ENCODE assay signal across 13 mouse cellular contexts in the genomic region with DNA sequence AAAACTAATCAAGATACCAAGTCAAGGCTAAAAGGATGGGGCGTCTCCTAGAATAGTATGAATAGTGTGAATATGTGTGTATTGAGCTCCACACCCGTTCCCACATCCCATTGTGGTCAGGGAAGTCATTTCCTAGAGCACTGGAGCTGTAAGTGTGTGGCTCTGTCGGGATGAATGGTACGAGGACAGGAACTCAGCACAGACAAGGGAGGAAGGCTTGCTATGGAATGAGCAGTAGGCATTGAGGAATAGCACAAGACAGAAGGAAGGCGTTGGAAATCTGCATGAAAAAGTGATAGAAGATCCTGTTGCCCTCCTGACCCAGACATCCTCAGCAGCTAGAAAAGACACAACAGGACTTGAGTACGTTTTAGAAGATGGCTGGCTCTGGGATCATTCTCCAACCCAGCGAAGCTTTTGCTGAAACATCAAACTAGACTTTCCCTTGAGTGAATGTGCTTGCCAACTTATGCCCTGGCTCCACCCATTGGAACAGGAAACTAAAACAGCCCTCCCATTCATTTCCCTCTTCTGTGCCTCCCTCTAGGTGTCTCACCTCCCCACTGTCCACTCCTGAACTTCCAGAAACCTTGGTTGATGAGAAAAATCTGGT. TPM values are rescaled to one million over a fixed set of nuclear protein-coding genes. Genes with fewer than 3 reads are reported as not detected.
DNase-seq lines count a peak whose midpoint lies in the region; ATAC-seq and TF ChIP-seq lines count a peak whose summit lies in the region.
"Had no signal": no experiment of that assay in that cellular context is flagged by ENCODE, and none has a peak within 500 bp of the region (broad histone marks: within the 10 kb centered on the region; RNA-seq: fewer than 3 reads in every experiment).

No protein-coding gene starts in this region.

- peak overlapping the region; percentile 3 for H3K27ac ChIP-seq in heart, adult 2 months
- H3K27ac ChIP-seq in liver, embryonic 13.5 days: peak overlapping the region; percentile 96
- H3K27ac ChIP-seq in liver, embryonic 11.5 days (ENCODE audit: low read depth, low read length): no peak overlapping the region
- peak overlapping the region; percentile 5; the same call in 1 of the 2 replicates for H3K27ac ChIP-seq in MEL (ENCODE audit: control insufficient read depth, low read depth, low read length)
- H3K27ac ChIP-seq in liver, postnatal 0 days (ENCODE audit: low read depth): peak overlapping the region; percentile 98
- H3K27ac ChIP-seq: hindbrain, embryonic 10.5 days had no signal

- no peak overlapping the region for H3K9ac ChIP-seq in heart, adult 2 months (ENCODE audit: low read depth, low read length)
- no peak overlapping the region for H3K9ac ChIP-seq in liver, embryonic 13.5 days
- no peak overlapping the region for H3K9ac ChIP-seq in liver, embryonic 11.5 days (ENCODE audit: low read depth, low read length)
- H3K9ac ChIP-seq in MEL (ENCODE audit: control insufficient read depth, low read depth, low read length, poor library complexity, severe bottlenecking): no peak overlapping the region
- no peak overlapping the region for H3K9ac ChIP-seq in liver, postnatal 0 days (replicated peaks)
- H3K9ac ChIP-seq: heart, embryonic 12.5 days had no signal

- no peak for TF ChIP-seq EP300 in heart, adult 2 months (IDR thresholded peaks at IDR 0.05; ENCODE audit: insufficient read depth, low read depth, low read length)
- no peak for TF ChIP-seq EP300 in MEL (IDR thresholded peaks at IDR 0.05; ENCODE audit: low read depth in 1 of 2, low read length in 2 of 2)
- TF ChIP-seq EP300 in liver, postnatal 0 days (IDR thresholded peaks at IDR 0.05; ENCODE audit: low read depth): no peak

- no peak for TF ChIP-seq RAD21 in MEL (IDR thresholded peaks at IDR 0.05; ENCODE audit: low read depth, low read length)

- DNase-seq in heart, adult 2 months: peak; percentile 21 to 27
- DNase-seq in heart, adult 8-10 months (ENCODE audit: low spot score): no peak
- no peak for DNase-seq in liver, embryonic 13.5 days
- DNase-seq in liver, embryonic 11.5 days (ENCODE audit: low spot score): no peak
- DNase-seq in MEL (ENCODE audit: low read depth, low spot score): peak; percentile 49
- DNase-seq in liver, postnatal 0 days: no peak
- DNase-seq in urinary bladder, adult 2 months (ENCODE audit: low spot score): no peak
- DNase-seq: adrenal gland, adult 8-10 months; retina, postnatal 1 day had no signal

- peaks cover 5% of the 10 kb centered on the region for H3K4me1 ChIP-seq in heart, adult 2 months (ENCODE audit: control insufficient read depth, insufficient read depth, low read length)
- peaks cover 63% of the 10 kb centered on the region for H3K4me1 ChIP-seq in liver, embryonic 13.5 days (replicated peaks)
- H3K4me1 ChIP-seq in liver, embryonic 11.5 days (replicated peaks; ENCODE audit: control insufficient read depth, insufficient read depth, low read length): peaks cover 24% of the 10 kb centered on the region
- H3K4me1 ChIP-seq in MEL (ENCODE audit: control insufficient read depth in 1 of 2, insufficient read depth in 2 of 2, low read length in 2 of 2): peaks cover 0 to 29% of the 10 kb centered on the region in 2 experiments; a peak in 3 of 4 replicates
- peaks cover 44% of the 10 kb centered on the region for H3K4me1 ChIP-seq in liver, postnatal 0 days (ENCODE audit: insufficient read depth)

- no peaks in the 10 kb centered on the region for H3K79me2 ChIP-seq in heart, adult 2 months (replicated peaks; ENCODE audit: control insufficient read depth, insufficient read depth, low read length)
- peaks cover 12% of the 10 kb centered on the region for H3K79me2 ChIP-seq in MEL (ENCODE audit: control insufficient read depth, insufficient read depth, low read length, poor library complexity)

- WGBS in heart, adult 2 months: 54% methylated on average over 7 of the region's 7 CpGs
- 48% methylated on average over 7 of the region's 7 CpGs for WGBS in liver, embryonic 13.5 days (ENCODE audit: insufficient replicate concordance)
- WGBS in liver, embryonic 11.5 days: 68% methylated on average over 7 of the region's 7 CpGs
- WGBS in liver, postnatal 0 days (ENCODE audit: insufficient replicate concordance): 52% methylated on average over 7 of the region's 7 CpGs

- no peak overlapping the region for H3K4me3 ChIP-seq in heart, adult 2 months
- no peak overlapping the region for H3K4me3 ChIP-seq in liver, embryonic 13.5 days (replicated peaks)
- no peak overlapping the region for H3K4me3 ChIP-seq in liver, embryonic 11.5 days (ENCODE audit: low read depth, low read length)
- no peak overlapping the region for H3K4me3 ChIP-seq in MEL (ENCODE audit: control insufficient read depth in 1 of 2, insufficient read depth in 1 of 2, low read depth in 2 of 2, low read length in 2 of 2)
- H3K4me3 ChIP-seq in liver, postnatal 0 days (ENCODE audit: low read depth, low read length): no peak overlapping the region
- H3K4me3 ChIP-seq: heart, embryonic 12.5 days; hindbrain, embryonic 10.5 days had no signal

- no peaks in the 10 kb centered on the region for H3K9me3 ChIP-seq in liver, embryonic 13.5 days (replicated peaks)
- no peaks in the 10 kb centered on the region for H3K9me3 ChIP-seq in liver, embryonic 11.5 days (ENCODE audit: control insufficient read depth, low read length)
- H3K9me3 ChIP-seq in MEL (replicated peaks; ENCODE audit: insufficient read depth, low read length): no peaks in the 10 kb centered on the region
- no peaks in the 10 kb centered on the region for H3K9me3 ChIP-seq in liver, postnatal 0 days (ENCODE audit: low read length)
- H3K9me3 ChIP-seq: heart, embryonic 12.5 days; hindbrain, embryonic 10.5 days had no signal

- TF ChIP-seq CTCF in heart, adult 2 months (IDR thresholded peaks at IDR 0.05): no peak
- TF ChIP-seq CTCF in MEL (IDR thresholded peaks at IDR 0.05 in 2 of 3, conservative IDR thresholded peaks at IDR 0.05 in 1 of 3; ENCODE audit: control insufficient read depth in 1 of 3, insufficient read depth in 1 of 3, low read depth in 2 of 3, low read length in 3 of 3, poor library complexity in 1 of 3, severe bottlenecking in 1 of 3): no peak
- TF ChIP-seq CTCF in liver, postnatal 0 days (IDR thresholded peaks at IDR 0.05; ENCODE audit: low read depth): 0 out of 2 replicates have a peak, but pooled peaks have one; percentile 12

- 0 out of 2 replicates have a peak overlapping the region, but pooled peaks have one; percentile 100 for H3K4me2 ChIP-seq in liver, embryonic 13.5 days
- H3K4me2 ChIP-seq in liver, embryonic 11.5 days: no peak overlapping the region
- H3K4me2 ChIP-seq in liver, postnatal 0 days (ENCODE audit: low read depth, low read length): peak overlapping the region; percentile 89
- H3K4me2 ChIP-seq: heart, embryonic 12.5 days had no signal

- no peak for TF ChIP-seq POLR2A in heart, adult 2 months (IDR thresholded peaks at IDR 0.05; ENCODE audit: insufficient read depth, low read depth, low read length)
- TF ChIP-seq POLR2A in MEL (IDR thresholded peaks at IDR 0.05; ENCODE audit: control insufficient read depth in 1 of 2, insufficient read depth in 1 of 2, low read depth in 1 of 2, low read length in 2 of 2, poor library complexity in 1 of 2): no peak; a peak in 1 of 4 replicates

- intact Hi-C loops in heart, adult 2 months (cut with DNase I): loop anchor here (2.0 kb wide), 1 partner anchor 17 kb away; no protein-coding TSS in a partner anchor

- H3K36me3 ChIP-seq in heart, adult 2 months (ENCODE audit: control insufficient read depth, insufficient read depth, low read length): no peaks in the 10 kb centered on the region
- H3K36me3 ChIP-seq in liver, embryonic 13.5 days: 0 out of 2 replicates have a peak, but pooled peaks cover 5% of the 10 kb centered on the region
- H3K36me3 ChIP-seq in liver, embryonic 11.5 days (ENCODE audit: control insufficient read depth, insufficient read depth, low read length): no peaks in the 10 kb centered on the region
- peaks cover 0 to 34% of the 10 kb centered on the region in 2 experiments; a peak in 3 of 4 replicates for H3K36me3 ChIP-seq in MEL (ENCODE audit: control insufficient read depth in 1 of 2, insufficient read depth in 2 of 2, low read length in 2 of 2)
- H3K36me3 ChIP-seq in liver, postnatal 0 days (replicated peaks; ENCODE audit: insufficient read depth, low read length): peaks cover 5% of the 10 kb centered on the region; the same call in 1 of the 2 replicates

- no peak for ATAC-seq in liver, embryonic 13.5 days (ENCODE audit: low read depth)
- ATAC-seq in liver, embryonic 11.5 days (replicated peaks; ENCODE audit: low FRiP score): no peak
- ATAC-seq in liver, postnatal 0 days: no peak
- ATAC-seq: forebrain, embryonic 16.5 days; inflammation-experienced regulatory T-cells, adult 6 months had no signal

- H3K27me3 ChIP-seq in heart, adult 2 months (ENCODE audit: control insufficient read depth, insufficient read depth, low read length): no peaks in the 10 kb centered on the region
- no peaks in the 10 kb centered on the region for H3K27me3 ChIP-seq in liver, embryonic 13.5 days
- H3K27me3 ChIP-seq in liver, embryonic 11.5 days (replicated peaks; ENCODE audit: control insufficient read depth, insufficient read depth, low read length): no peaks in the 10 kb centered on the region
- no peaks in the 10 kb centered on the region for H3K27me3 ChIP-seq in MEL (ENCODE audit: control insufficient read depth in 1 of 2, insufficient read depth in 2 of 2, low read length in 2 of 2)
- no peaks in the 10 kb centered on the region for H3K27me3 ChIP-seq in liver, postnatal 0 days (ENCODE audit: insufficient read depth, low read length)
- H3K27me3 ChIP-seq: heart, embryonic 12.5 days had no signal

RNA-seq across cellular contexts. Expression of gene Mnt, which starts 2.8 kb away (rescaled TPM):
- 10 to 100 TPM in 1 of 2 experiments, 1 to 10 TPM in 1; 6.7 to 10.7 TPM for total RNA-seq in heart, adult 2 months (2021)
- 5.4 and 6.9 TPM in 2 replicates for polyA plus RNA-seq in heart, adult 2 months (2012; rRNA removed)
- total RNA-seq in heart, adult 8-10 months (2022): 10 to 100 TPM in 3 of 4 experiments, 1 to 10 TPM in 1; 7.4 to 13.4 (median 10.2) TPM
- polyA plus RNA-seq in liver, embryonic 13.5 days (2015; fragmentation: Nextera tagmentation; extraction: Ambion mirVana): 1.3 and 1.5 TPM in 2 replicates
- polyA plus RNA-seq in liver, embryonic 11.5 days (2014; fragmentation: Nextera tagmentation; extraction: Ambion mirVana): 3.5 and 3.9 TPM in 2 replicates
- total RNA-seq in MEL (2012; rRNA removed): 5.8 and 7.7 TPM in 2 replicates
- 10 to 100 TPM in 1 of 2 experiments, not detected in 1; 37.3 TPM for polyA plus RNA-seq in MEL (2012; ENCODE audit: insufficient read depth in 1 of 2, insufficient read length in 2 of 2, low read depth in 1 of 2, low replicate concordance in 2 of 2, missing spikeins in 1 of 2)
- 1.3 and 1.4 TPM in 2 replicates for polyA plus RNA-seq in liver, postnatal 0 days (2015; fragmentation: Nextera tagmentation; extraction: Ambion mirVana)
- polyA plus RNA-seq in urinary bladder, adult 2 months (2012; rRNA removed): 7.9 and 14.8 TPM in 2 replicates

RNA-seq across cellular contexts. Expression of gene Mettl16, which starts 57.3 kb away (rescaled TPM):
- total RNA-seq in heart, adult 2 months (2021): 10 to 100 TPM; 16.3 to 17.8 TPM
- 2.8 and 4.6 TPM in 2 replicates for polyA plus RNA-seq in heart, adult 2 months (2012; rRNA removed)
- 10 to 100 TPM; 16.2 to 19.9 (median 17.3) TPM for total RNA-seq in heart, adult 8-10 months (2022)
- 34.8 and 40.3 TPM in 2 replicates for polyA plus RNA-seq in liver, embryonic 13.5 days (2015; fragmentation: Nextera tagmentation; extraction: Ambion mirVana)
- polyA plus RNA-seq in liver, embryonic 11.5 days (2014; fragmentation: Nextera tagmentation; extraction: Ambion mirVana): 57.7 and 63.0 TPM in 2 replicates
- total RNA-seq in MEL (2012; rRNA removed): 110 and 116 TPM in 2 replicates
- polyA plus RNA-seq in MEL (2012; ENCODE audit: insufficient read depth in 1 of 2, insufficient read length in 2 of 2, low read depth in 1 of 2, low replicate concordance in 2 of 2, missing spikeins in 1 of 2): 10 to 100 TPM in 1 of 2 experiments, not detected in 1; 76.3 TPM
- polyA plus RNA-seq in liver, postnatal 0 days (2015; fragmentation: Nextera tagmentation; extraction: Ambion mirVana): 7.2 and 8.4 TPM in 2 replicates
- 12.1 and 12.4 TPM in 2 replicates for polyA plus RNA-seq in urinary bladder, adult 2 months (2012; rRNA removed)

Comparison
In these comparisons a context has a peak if more than half of its experiments do, and no peak if none do; other contexts are left out.
1. DNase-seq: peak in heart, adult 2 months (2 of 2) and MEL (single experiment); none in heart, adult 8-10 months (single experiment), liver, embryonic 13.5 days (single experiment), liver, embryonic 11.5 days (single experiment), liver, postnatal 0 days (single experiment) and urinary bladder, adult 2 months (single experiment).